Mouse (Mus musculus) heart, postnatal 0 days (tissue): ENCODE results near the gene Cdon.

Experiments used
- CTCF ChIP-seq: IDR thresholded peaks from 2 replicates; pipeline ENCODE4 v1.5.1; 2016; ENCODE audit warnings: antibody characterized with exemption, control low read depth, low read depth
- EP300 ChIP-seq: IDR thresholded peaks from 2 replicates; pipeline ENCODE4 v1.6.1; 2016; ENCODE audit warnings: antibody characterized with exemption, low read depth

DNA sequence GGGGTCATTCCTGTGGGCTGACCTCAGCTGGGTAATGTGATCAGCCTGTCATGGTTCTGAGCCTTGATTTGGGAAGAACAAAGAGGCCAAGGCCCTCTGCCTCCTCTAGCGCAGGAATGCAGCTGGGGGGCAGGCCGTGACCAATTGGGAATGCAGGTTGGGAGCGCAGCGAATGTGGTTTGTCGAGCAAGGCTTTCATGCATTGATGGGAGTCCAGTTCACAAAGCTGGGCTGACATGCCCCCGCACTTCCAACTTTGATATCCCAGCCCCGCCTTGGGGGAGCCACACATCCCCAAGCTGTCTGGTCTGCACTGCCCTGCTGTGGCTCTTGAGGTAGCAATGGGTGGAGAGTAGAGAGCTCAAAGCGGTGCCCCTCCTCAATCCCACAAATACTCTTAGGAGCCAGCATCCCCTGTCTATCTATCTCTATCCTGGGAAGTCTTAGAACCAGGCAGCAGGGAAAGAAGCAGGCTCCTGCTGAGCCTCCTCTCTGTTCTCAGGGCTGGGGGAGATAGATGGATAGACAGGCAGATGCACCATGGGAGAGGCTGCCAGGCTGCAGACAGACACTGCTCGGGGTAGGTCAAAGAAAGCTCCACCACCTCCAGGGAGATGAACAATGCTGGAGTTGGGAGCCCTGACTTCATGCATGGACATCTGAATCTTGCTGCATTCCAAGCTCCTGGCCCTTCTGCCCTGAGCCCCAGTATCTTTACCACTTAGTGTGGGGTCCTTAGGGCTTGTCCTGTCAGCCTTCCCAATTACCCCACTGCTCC is 48.4 kb upstream of the Cdon start:
- TF ChIP-seq CTCF (no peak), EP300 (no peak)
